Mouse (Mus musculus): ENCODE data around the gene Elovl6. TPM values are rescaled to one million over a fixed set of nuclear protein-coding genes. Genes with fewer than 3 reads are reported as not detected.

Gene Elovl6
- polyA plus RNA-seq (2015; fragmentation: Nextera tagmentation; extraction: Ambion mirVana) = 39.9 and 44.0 TPM in 2 replicates

GRCm38 (mm10) chr3:129532180-129532864, at the start of gene Elovl6:
TSS of gene Elovl6 (plus strand) at chr3:129532355.
- H3K27ac ChIP-seq = peak within 1 kb of the TSS; percentile 98
- no peaks in the 10 kb centered on the region for H3K36me3 ChIP-seq
- H3K9ac ChIP-seq = peak within 1 kb of the TSS; percentile 97
- no peaks in the 10 kb centered on the region for H3K9me3 ChIP-seq
- H3K27me3 ChIP-seq = no peaks in the 10 kb centered on the region
- WGBS = under 1% methylated on average over 35 of the region's 35 CpGs
- peak within 1 kb of the TSS; percentile 86 for H3K4me3 ChIP-seq
- ATAC-seq (ENCODE audit: insufficient number of reproducible peaks, insufficient read depth, low FRiP score, low TSS enrichment, low read depth) = 0 out of 2 replicates have a peak, but pooled peaks have one; percentile 32
- peak within 1 kb of the TSS; percentile 78 for H3K4me2 ChIP-seq
- H3K4me1 ChIP-seq = peaks cover 26% of the 10 kb centered on the region

GRCm38 (mm10) chr3:129488774-129489173, 43.4 kb upstream of the Elovl6 start:
- Histone ChIP-seq H3K4me3 (no peak overlapping the region), H3K4me1 (no peaks in the 10 kb centered on the region), H3K9ac (no peak overlapping the region), H3K27ac (no peak overlapping the region), H3K9me3 (no peaks in the 10 kb centered on the region), H3K4me2 (no peak overlapping the region), H3K36me3 (no peaks in the 10 kb centered on the region), H3K27me3 (no peaks in the 10 kb centered on the region)
- 86% methylated on average over 4 of the region's 4 CpGs for WGBS
- no peak for ATAC-seq (ENCODE audit: insufficient number of reproducible peaks, insufficient read depth, low FRiP score, low TSS enrichment, low read depth)

GRCm38 (mm10) chr3:129494123-129494522, 38.0 kb upstream of the Elovl6 start:
- WGBS = 89% methylated on average over 10 of the region's 10 CpGs
- no peak for ATAC-seq (ENCODE audit: insufficient number of reproducible peaks, insufficient read depth, low FRiP score, low TSS enrichment, low read depth)
- no peak overlapping the region for H3K4me2 ChIP-seq

GRCm38 (mm10) chr3:129494731-129495130, 37.4 kb upstream of the Elovl6 start:
- no peaks in the 10 kb centered on the region for H3K27me3 ChIP-seq
- no peak overlapping the region for H3K4me2 ChIP-seq
- H3K36me3 ChIP-seq = no peaks in the 10 kb centered on the region
- ATAC-seq (ENCODE audit: insufficient number of reproducible peaks, insufficient read depth, low FRiP score, low TSS enrichment, low read depth) = no peak
- H3K27ac ChIP-seq = no peak overlapping the region
- no peak overlapping the region for H3K9ac ChIP-seq
- no peaks in the 10 kb centered on the region for H3K9me3 ChIP-seq
- no peak overlapping the region for H3K4me3 ChIP-seq
- WGBS = 91% methylated on average over 4 of the region's 4 CpGs
- no peaks in the 10 kb centered on the region for H3K4me1 ChIP-seq

More at GRCm38 (mm10) chr3:129494123-129494522, 38.0 kb upstream of the Elovl6 start:
- no peaks in the 10 kb centered on the region for H3K9me3 ChIP-seq
- H3K4me3 ChIP-seq = no peak overlapping the region
- H3K27ac ChIP-seq = no peak overlapping the region
- no peaks in the 10 kb centered on the region for H3K27me3 ChIP-seq
- no peaks in the 10 kb centered on the region for H3K36me3 ChIP-seq
- H3K9ac ChIP-seq = no peak overlapping the region
- no peaks in the 10 kb centered on the region for H3K4me1 ChIP-seq

GRCm38 (mm10) chr3:129503781-129504180, 28.4 kb upstream of the Elovl6 start:
- no peak for ATAC-seq (ENCODE audit: insufficient number of reproducible peaks, insufficient read depth, low FRiP score, low TSS enrichment, low read depth)
- H3K27me3 ChIP-seq = no peaks in the 10 kb centered on the region
- 73% methylated on average over 7 of the region's 7 CpGs for WGBS
- no peak overlapping the region for H3K9ac ChIP-seq
- no peaks in the 10 kb centered on the region for H3K9me3 ChIP-seq
- no peaks in the 10 kb centered on the region for H3K4me1 ChIP-seq
- H3K4me2 ChIP-seq = no peak overlapping the region
- H3K4me3 ChIP-seq = no peak overlapping the region
- H3K36me3 ChIP-seq = no peaks in the 10 kb centered on the region
- H3K27ac ChIP-seq = no peak overlapping the region

GRCm38 (mm10) chr3:129504928-129505327, 27.2 kb upstream of the Elovl6 start:
- H3K4me2 ChIP-seq = no peak overlapping the region
- no peaks in the 10 kb centered on the region for H3K27me3 ChIP-seq
- H3K27ac ChIP-seq = no peak overlapping the region
- H3K36me3 ChIP-seq = no peaks in the 10 kb centered on the region
- 81% methylated on average over 6 of the region's 6 CpGs for WGBS
- H3K9ac ChIP-seq = no peak overlapping the region
- no peaks in the 10 kb centered on the region for H3K9me3 ChIP-seq
- H3K4me1 ChIP-seq = no peaks in the 10 kb centered on the region
- ATAC-seq (ENCODE audit: insufficient number of reproducible peaks, insufficient read depth, low FRiP score, low TSS enrichment, low read depth) = no peak
- H3K4me3 ChIP-seq = no peak overlapping the region

DNA sequence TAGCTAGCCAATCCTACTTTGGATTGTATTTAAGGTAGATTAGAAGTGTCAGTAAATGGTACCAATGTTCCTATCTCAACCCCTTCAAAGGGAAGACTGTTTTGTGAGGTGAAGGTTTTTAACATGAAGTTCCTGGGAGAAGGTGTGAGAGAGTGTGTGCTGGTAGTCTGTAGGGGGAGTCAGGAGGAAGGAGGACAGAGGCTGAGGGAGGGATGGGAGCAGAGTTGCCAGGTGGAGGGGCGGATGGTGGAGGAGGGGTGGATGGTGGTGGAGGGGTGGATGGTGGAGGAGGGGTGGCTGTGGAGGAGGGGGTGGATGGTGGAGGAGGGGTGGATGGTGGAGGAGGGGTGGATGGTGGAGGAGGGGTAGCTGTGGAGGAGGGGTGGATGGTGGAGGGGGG, 24.4 kb upstream of the Elovl6 start:
- Histone ChIP-seq H3K9ac (no peak overlapping the region), H3K36me3 (no peaks in the 10 kb centered on the region), H3K4me1 (no peaks in the 10 kb centered on the region), H3K27ac (no peak overlapping the region), H3K4me3 (no peak overlapping the region), H3K27me3 (no peaks in the 10 kb centered on the region), H3K9me3 (no peaks in the 10 kb centered on the region), H3K4me2 (no peak overlapping the region)
- 83% methylated on average over 1 of the region's 1 CpGs for WGBS
- ATAC-seq (ENCODE audit: insufficient number of reproducible peaks, insufficient read depth, low FRiP score, low TSS enrichment, low read depth) = no peak

GRCm38 (mm10) chr3:129508571-129508970, 23.6 kb upstream of the Elovl6 start:
- no peak for ATAC-seq (ENCODE audit: insufficient number of reproducible peaks, insufficient read depth, low FRiP score, low TSS enrichment, low read depth)
- H3K9me3 ChIP-seq = peaks cover 4% of the 10 kb centered on the region; the same call in 1 of the 2 replicates
- H3K4me1 ChIP-seq = no peaks in the 10 kb centered on the region
- no peak overlapping the region for H3K4me2 ChIP-seq
- H3K27me3 ChIP-seq = no peaks in the 10 kb centered on the region
- H3K9ac ChIP-seq = no peak overlapping the region
- H3K36me3 ChIP-seq = no peaks in the 10 kb centered on the region
- no peak overlapping the region for H3K27ac ChIP-seq
- no peak overlapping the region for H3K4me3 ChIP-seq

DNA sequence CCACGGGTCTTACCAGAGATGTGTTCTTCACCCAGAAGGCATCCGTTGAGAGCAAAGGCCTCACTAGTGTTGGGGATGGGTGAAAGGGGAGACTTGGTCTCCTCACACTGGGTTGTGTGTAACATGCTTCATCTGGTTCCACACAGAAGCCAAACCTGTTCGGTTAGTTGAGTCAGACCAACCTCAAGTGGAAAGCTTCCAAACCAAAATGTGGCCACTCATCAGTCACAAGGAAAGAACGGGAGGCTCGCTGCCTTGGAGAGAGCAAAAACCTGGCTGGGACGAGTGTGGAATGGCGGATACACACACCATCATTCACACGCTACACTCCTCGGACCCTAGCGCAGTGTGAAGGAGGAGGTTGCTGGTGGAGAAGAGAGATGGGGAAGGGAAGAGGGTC, 22.4 kb upstream of the Elovl6 start:
- 79% methylated on average over 10 of the region's 10 CpGs for WGBS
- ATAC-seq (ENCODE audit: insufficient number of reproducible peaks, insufficient read depth, low FRiP score, low TSS enrichment, low read depth) = no peak; the same call in 1 of the 2 replicates

GRCm38 (mm10) chr3:129515863-129516436, 16.2 kb upstream of the Elovl6 start:
- H3K4me1 ChIP-seq = no peaks in the 10 kb centered on the region
- no peaks in the 10 kb centered on the region for H3K36me3 ChIP-seq
- no peak overlapping the region for H3K4me3 ChIP-seq
- ATAC-seq (ENCODE audit: insufficient number of reproducible peaks, insufficient read depth, low FRiP score, low TSS enrichment, low read depth) = no peak
- 87% methylated on average over 3 of the region's 3 CpGs for WGBS
- no peak overlapping the region for H3K27ac ChIP-seq
- no peak overlapping the region for H3K4me2 ChIP-seq
- H3K9me3 ChIP-seq = peaks cover 4% of the 10 kb centered on the region; the same call in 1 of the 2 replicates
- H3K27me3 ChIP-seq = no peaks in the 10 kb centered on the region
- H3K9ac ChIP-seq = no peak overlapping the region

More for the DNA sequence above, 22.4 kb upstream of the Elovl6 start:
- no peak overlapping the region for H3K4me3 ChIP-seq
- no peak overlapping the region for H3K4me2 ChIP-seq
- no peak overlapping the region for H3K9ac ChIP-seq
- peaks cover 4% of the 10 kb centered on the region; the same call in 1 of the 2 replicates for H3K9me3 ChIP-seq
- no peak overlapping the region for H3K27ac ChIP-seq
- H3K4me1 ChIP-seq = no peaks in the 10 kb centered on the region
- H3K36me3 ChIP-seq = no peaks in the 10 kb centered on the region
- no peaks in the 10 kb centered on the region for H3K27me3 ChIP-seq

- no peaks in the 10 kb centered on the region for H3K9me3 ChIP-seq
- no peak overlapping the region for H3K4me2 ChIP-seq
- ATAC-seq (ENCODE audit: insufficient number of reproducible peaks, insufficient read depth, low FRiP score, low TSS enrichment, low read depth) = no peak
- H3K36me3 ChIP-seq = no peaks in the 10 kb centered on the region
- H3K27me3 ChIP-seq = no peaks in the 10 kb centered on the region
- 78% methylated on average over 4 of the region's 4 CpGs for WGBS
- no peak overlapping the region for H3K4me3 ChIP-seq
- H3K4me1 ChIP-seq = no peaks in the 10 kb centered on the region
- no peak overlapping the region for H3K9ac ChIP-seq
- no peak overlapping the region for H3K27ac ChIP-seq
These were observed 11.7 kb upstream of the Elovl6 start for GRCm38 (mm10) chr3:129520499-129520898.

- Histone ChIP-seq H3K9me3 (no peaks in the 10 kb centered on the region), H3K27ac (no peak overlapping the region), H3K27me3 (no peaks in the 10 kb centered on the region), H3K4me2 (no peak overlapping the region), H3K36me3 (no peaks in the 10 kb centered on the region), H3K9ac (no peak overlapping the region), H3K4me1 (no peaks in the 10 kb centered on the region), H3K4me3 (no peak overlapping the region)
- 87% methylated on average over 10 of the region's 10 CpGs for WGBS
- ATAC-seq (ENCODE audit: insufficient number of reproducible peaks, insufficient read depth, low FRiP score, low TSS enrichment, low read depth) = no peak
These were observed 8.6 kb upstream of the Elovl6 start for GRCm38 (mm10) chr3:129523456-129524143.

Measured in embryonic facial prominence, embryonic 13.5 days (tissue).